ENCODE assay signal across 17 mouse cellular contexts in the genomic region with DNA sequence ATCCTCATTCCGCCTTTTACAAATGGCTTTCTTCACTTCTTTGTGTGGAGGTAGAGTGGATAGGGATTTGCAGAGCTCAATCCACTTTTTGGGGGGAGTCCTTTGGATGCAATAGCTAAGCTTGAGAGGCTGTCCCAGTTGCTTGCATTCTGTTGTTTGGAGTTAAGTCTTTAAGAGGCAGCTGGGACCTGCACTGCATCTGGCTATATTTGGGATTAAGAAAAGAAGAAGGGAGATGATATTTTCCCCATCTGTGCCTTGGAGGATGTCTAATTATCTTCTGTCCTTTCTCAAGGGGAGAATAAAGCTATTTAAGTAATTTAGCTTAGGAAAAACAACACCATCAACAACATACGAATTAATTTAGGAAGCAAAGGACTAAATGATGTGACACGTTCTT.
"Had no signal": no experiment of that assay in that cellular context is flagged by ENCODE, and none has a peak within 500 bp of the region (broad histone marks: within the 10 kb centered on the region; RNA-seq: fewer than 3 reads in every experiment).

No protein-coding gene starts in this region.

- H3K4me3 ChIP-seq: lung, embryonic 15.5 days; midbrain, embryonic 13.5 days; midbrain, embryonic 15.5 days; neural tube, embryonic 12.5 days had no signal

- DNase-seq: lung, adult 2 months; lung, postnatal 14 days; lung, postnatal 36 days; retina, postnatal 1 day; right cerebral cortex, adult 18-20 months; right cerebral cortex, postnatal 25 days; right cerebral cortex, postnatal 4 days; spleen, adult 18-20 months; thymus, adult 2 months; thymus, postnatal 25 days; thymus, postnatal 4 days had no signal

- H3K4me1 ChIP-seq: lung, embryonic 15.5 days; megakaryocyte, embryonic 14.5 days; neural tube, embryonic 12.5 days had no signal

- H3K27ac ChIP-seq: lung, embryonic 15.5 days; macrophage; midbrain, embryonic 13.5 days; midbrain, embryonic 15.5 days; neural tube, embryonic 12.5 days had no signal
